Mouse (Mus musculus): ENCODE measurements around the gene Samt2.
"Not testable (repeated sequence)": the region's sequence is repeated elsewhere in the genome, so short reads cannot be mapped to it uniquely, and the experiment has no call there.

- not testable (repeated sequence) for TF ChIP-seq CTCF (IDR thresholded peaks at IDR 0.05; ENCODE audit: borderline replicate concordance, insufficient read depth, low read depth, low read length); POLR2A (IDR thresholded peaks at IDR 0.05; ENCODE audit: borderline replicate concordance, insufficient read depth, low read length)
Measured at GRCm38 (mm10) chrX:154579260-154579659, at the start of gene Samt2.
